Mouse (Mus musculus) liver, adult 2 months (tissue): ENCODE data around the gene Rps2. TPM values are rescaled to one million over a fixed set of nuclear protein-coding genes. Genes with fewer than 3 reads are reported as not detected.

Experiments
- DNase-seq: peaks from one replicate; pipeline ENCODE4 v3.0.0-alpha.2; 2011; ENCODE audit warnings: low read depth, low spot score; ENCODE audit errors: extremely low read depth
- H3K27ac ChIP-seq: fragments of 200-500 bp; replicated peaks from 2 replicates; pipeline ENCODE4 v1.5.1; 2012; ENCODE audit warnings: low read depth, mild to moderate bottlenecking, control low read depth, inconsistent platforms, low read length; ENCODE audit not compliant: insufficient read depth
- H3K27me3 ChIP-seq: fragments of 200-500 bp; 2 replicates; pipeline ENCODE4 v1.6.1; 2012; ENCODE audit warnings: mild to moderate bottlenecking, moderate library complexity, low read length, inconsistent platforms; ENCODE audit not compliant: control insufficient read depth, insufficient read depth
- H3K36me3 ChIP-seq: fragments of 200-500 bp; 2 replicates; pipeline ENCODE4 v1.6.1; 2012; ENCODE audit warnings: low read length, inconsistent platforms; ENCODE audit not compliant: control insufficient read depth, insufficient read depth
- H3K4me1 ChIP-seq: fragments of 200-500 bp; 2 replicates; pipeline ENCODE4 v1.6.1; 2011; ENCODE audit warnings: low read length; ENCODE audit not compliant: control insufficient read depth, insufficient read depth
- H3K4me3 ChIP-seq: fragments of 200-500 bp; 2 replicates; pipeline ENCODE4 v1.5.1; 2011; ENCODE audit warnings: low read depth, mild to moderate bottlenecking, control low read depth, low read length, moderate library complexity; ENCODE audit not compliant: insufficient read depth
- H3K79me2 ChIP-seq: fragments of 200-500 bp; 2 replicates; pipeline ENCODE4 v1.6.1; 2012; ENCODE audit warnings: inconsistent platforms, mild to moderate bottlenecking, low read length, moderate library complexity; ENCODE audit not compliant: control insufficient read depth, insufficient read depth
- H3K9ac ChIP-seq: fragments of 200-500 bp; 2 replicates; pipeline ENCODE4 v1.6.1; 2012; ENCODE audit warnings: low read depth, mild to moderate bottlenecking, control low read depth, inconsistent platforms, low read length
- CTCF ChIP-seq: fragments of 200-500 bp; IDR thresholded peaks from 2 replicates; pipeline ENCODE4 v1.5.1; 2011; ENCODE audit warnings: low read depth, low read length, control low read depth
- POLR2A ChIP-seq: fragments of 200-500 bp; IDR thresholded peaks from 2 replicates; pipeline ENCODE4 v1.6.1; 2011; ENCODE audit warnings: low read length, control low read depth; ENCODE audit not compliant: insufficient read depth; ENCODE audit errors: extremely low read depth
- WGBS: fragments of 180-500 bp; shearing (Covaris S2); methylation state at CpG from one replicate; pipeline ENCODE4 v1.1.7; 2018; 5-methylcytosine and 5-hydroxymethylcytosine counted together
- polyA plus RNA-seq: library from polyadenylated mRNA; depleted of rRNA; stranded (reverse); fragments of >200 nt; gene quantifications from 2 replicates; pipeline ENCODE4 v1.2.3, GENCODE M21; 2012
- total RNA-seq: library from RNA; depleted of rRNA; stranded (reverse); fragments of >200 nt; gene quantifications from 2 replicates; pipeline ENCODE4 v1.2.3, GENCODE M21; 2014

Gene Rps2
- total and polyA plus RNA-seq, 2 experiments, result 802 to 2,199 TPM

GRCm38 (mm10) chr17:24743896-24744295 lies 26.0 kb downstream of the Rps2 start:
- no peak overlapping the region for H3K4me3 ChIP-seq
- H3K27ac ChIP-seq, result peak overlapping the region; percentile 88
- 52% methylated on average over 5 of the region's 5 CpGs for WGBS
- peak; percentile 34 for DNase-seq
- TF ChIP-seq CTCF (no peak), POLR2A (no peak)
- H3K36me3 ChIP-seq, result peaks cover 15% of the 10 kb centered on the region; the same call in 1 of the 2 replicates
- H3K79me2 ChIP-seq, result no peaks in the 10 kb centered on the region
- H3K9ac ChIP-seq, result peak overlapping the region; percentile 42
- H3K27me3 ChIP-seq, result no peaks in the 10 kb centered on the region
- H3K4me1 ChIP-seq, result peaks cover 34% of the 10 kb centered on the region

GRCm38 (mm10) chr17:24744381-24744780 lies 26.5 kb downstream of the Rps2 start:
- Histone ChIP-seq H3K9ac (peak overlapping the region; percentile 41), H3K27me3 (no peaks in the 10 kb centered on the region), H3K36me3 (peaks cover 15% of the 10 kb centered on the region; the same call in 1 of the 2 replicates), H3K4me1 (peaks cover 30% of the 10 kb centered on the region), H3K27ac (peak overlapping the region; percentile 88), H3K4me3 (no peak overlapping the region), H3K79me2 (no peaks in the 10 kb centered on the region)
- TF ChIP-seq CTCF, result no peak
- no peak for TF ChIP-seq POLR2A
- WGBS, result 50% methylated on average over 3 of the region's 3 CpGs
- DNase-seq, result peak; percentile 57

GRCm38 (mm10) chr17:24745526-24746497 lies 27.9 kb downstream of the Rps2 start:
- no peak overlapping the region for H3K9ac ChIP-seq
- TF ChIP-seq CTCF, result peak; percentile 75
- TF ChIP-seq POLR2A, result no peak
- H3K27ac ChIP-seq, result no peak overlapping the region
- H3K36me3 ChIP-seq, result peaks cover 8% of the 10 kb centered on the region; the same call in 1 of the 2 replicates
- 23% methylated on average over 7 of the region's 7 CpGs for WGBS
- no peaks in the 10 kb centered on the region for H3K27me3 ChIP-seq
- H3K4me1 ChIP-seq, result peaks cover 23% of the 10 kb centered on the region
- H3K79me2 ChIP-seq, result no peaks in the 10 kb centered on the region
- no peak overlapping the region for H3K4me3 ChIP-seq
- peak; percentile 84 for DNase-seq

GRCm38 (mm10) chr17:24746986-24747385 lies 29.1 kb downstream of the Rps2 start:
- no peak for DNase-seq
- H3K27ac ChIP-seq, result no peak overlapping the region
- H3K9ac ChIP-seq, result no peak overlapping the region
- H3K36me3 ChIP-seq, result peaks cover 2% of the 10 kb centered on the region; the same call in 1 of the 2 replicates
- no peaks in the 10 kb centered on the region for H3K79me2 ChIP-seq
- TF ChIP-seq CTCF (no peak), POLR2A (no peak)
- H3K4me1 ChIP-seq, result peaks cover 13% of the 10 kb centered on the region
- no peak overlapping the region for H3K4me3 ChIP-seq
- no peaks in the 10 kb centered on the region for H3K27me3 ChIP-seq
- WGBS, result 75% methylated on average over 4 of the region's 4 CpGs

- 38% methylated on average over 4 of the region's 4 CpGs for WGBS
- H3K4me3 ChIP-seq, result no peak overlapping the region
- no peak overlapping the region for H3K27ac ChIP-seq
- H3K79me2 ChIP-seq, result no peaks in the 10 kb centered on the region
- H3K36me3 ChIP-seq, result no peaks in the 10 kb centered on the region
- peaks cover 6% of the 10 kb centered on the region; the same call in 1 of the 2 replicates for H3K4me1 ChIP-seq
- H3K9ac ChIP-seq, result no peak overlapping the region
- peaks cover 7% of the 10 kb centered on the region; the same call in 1 of the 2 replicates for H3K27me3 ChIP-seq
- TF ChIP-seq POLR2A (no peak), CTCF (no peak)
- no peak for DNase-seq
Measured at GRCm38 (mm10) chr17:24751528-24751927, 33.6 kb downstream of the Rps2 start.
